Mouse (Mus musculus) CD4-positive, CD25-positive, alpha-beta regulatory T cell, adult 2 months (primary cell): Measurements from ENCODE around the gene Lgals9.
A peak's percentile ranks its signal among the peaks of the same experiment; 100 is the strongest.
"Not testable (repeated sequence)": the region's sequence is repeated elsewhere in the genome, so short reads cannot be mapped to it uniquely, and the experiment has no call there.

Experiments used
- DNase-seq: peaks from one replicate; pipeline ENCODE4 v3.0.0-alpha.2; 2012; ENCODE audit warnings: low read depth, low spot score

Lgals9 gene

GRCm38 (mm10) chr11:79008007-79008775 lies 23.4 kb upstream of the Lgals9 start:
- DNase-seq = no peak

GRCm38 (mm10) chr11:79007356-79007755 lies 22.6 kb upstream of the Lgals9 start:
- not testable (repeated sequence) for DNase-seq

DNA sequence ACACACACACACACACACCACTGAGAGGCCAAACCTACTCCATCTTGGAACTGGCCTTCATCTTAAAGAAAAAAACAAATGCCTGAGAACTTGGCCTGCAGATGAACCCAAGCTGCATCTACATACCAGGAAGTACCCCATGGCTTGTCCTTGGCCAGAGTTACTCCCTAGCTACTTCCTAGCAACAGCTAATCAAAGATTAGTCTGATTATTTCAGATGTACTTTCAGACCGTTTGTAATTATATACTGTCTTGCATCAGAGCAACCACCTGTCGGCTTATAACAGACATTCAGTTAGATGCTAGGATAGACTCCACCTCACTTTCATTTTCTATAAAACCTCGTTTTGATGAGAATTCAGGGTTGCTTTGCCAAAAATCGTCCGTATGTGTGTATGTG lies 21.7 kb upstream of the Lgals9 start:
- DNase-seq = peak; percentile 35

DNA sequence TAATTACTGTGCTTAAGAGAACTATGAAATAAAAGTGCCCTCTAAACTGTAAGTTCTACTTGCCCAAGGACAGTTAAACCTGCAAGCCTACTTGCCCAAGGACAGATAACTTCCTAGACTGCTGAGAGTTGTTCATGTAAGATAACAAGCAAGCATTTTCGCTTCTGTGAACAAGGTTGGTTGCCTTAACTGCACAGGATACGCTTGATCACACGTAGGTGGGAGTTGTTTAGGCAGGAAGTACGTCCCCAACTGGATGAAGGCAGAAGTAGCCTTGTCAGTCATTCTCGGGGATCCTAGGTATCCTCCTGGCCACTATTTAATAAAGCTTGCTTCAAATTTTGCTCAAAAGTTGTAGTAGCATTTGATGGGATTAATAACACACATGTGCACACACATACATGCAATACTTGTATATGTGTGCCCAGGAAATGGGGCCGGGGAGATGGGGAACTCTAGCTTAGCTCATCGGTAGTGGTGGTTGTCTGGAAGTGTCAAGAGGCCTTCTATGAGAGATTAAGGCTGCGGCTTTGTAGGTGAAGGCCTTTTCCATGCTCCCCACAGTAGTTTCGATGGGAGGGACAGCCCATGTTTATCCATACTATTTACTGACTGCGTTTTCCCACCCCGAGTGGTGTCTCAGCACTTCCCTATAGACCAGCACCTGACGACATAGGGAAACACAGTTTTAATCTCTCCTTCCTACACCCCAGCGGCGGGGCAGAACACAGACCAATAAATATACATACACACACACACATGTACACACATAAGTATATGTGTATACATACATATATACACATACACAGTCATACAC lies 21.0 kb upstream of the Lgals9 start:
- peak; percentile 60 for DNase-seq

GRCm38 (mm10) chr11:79003769-79004638 lies 19.3 kb upstream of the Lgals9 start:
- no peak for DNase-seq

GRCm38 (mm10) chr11:79003053-79003768 lies 18.5 kb upstream of the Lgals9 start:
- peak; percentile 55 for DNase-seq

DNA sequence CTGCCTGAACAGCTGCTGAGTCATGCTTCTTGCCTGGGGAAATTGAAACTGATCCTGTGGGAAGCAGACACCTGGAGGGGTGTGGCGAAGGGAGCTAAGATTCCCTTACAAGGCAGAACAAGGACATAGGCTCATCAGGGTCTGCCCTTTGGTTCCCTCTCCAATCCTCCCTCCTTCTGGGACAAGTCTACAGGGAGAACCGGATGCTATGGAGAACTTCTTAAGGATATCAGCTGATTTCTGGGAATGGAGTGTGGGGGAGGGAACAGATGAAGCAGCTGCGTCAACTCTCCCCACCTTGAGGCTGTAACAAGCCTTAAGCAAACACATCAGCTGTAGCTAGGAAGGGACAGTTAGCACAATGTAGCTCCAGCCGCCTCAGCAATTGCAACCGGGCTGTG lies 17.8 kb upstream of the Lgals9 start:
- DNase-seq = no peak

GRCm38 (mm10) chr11:79001871-79002270 lies 17.1 kb upstream of the Lgals9 start:
- DNase-seq = no peak

GRCm38 (mm10) chr11:78999118-78999517 lies 14.4 kb upstream of the Lgals9 start:
- no peak for DNase-seq

- not testable (repeated sequence) for DNase-seq
Observed at GRCm38 (mm10) chr11:78990875-78991543, 6.3 kb upstream of the Lgals9 start.

DNA sequence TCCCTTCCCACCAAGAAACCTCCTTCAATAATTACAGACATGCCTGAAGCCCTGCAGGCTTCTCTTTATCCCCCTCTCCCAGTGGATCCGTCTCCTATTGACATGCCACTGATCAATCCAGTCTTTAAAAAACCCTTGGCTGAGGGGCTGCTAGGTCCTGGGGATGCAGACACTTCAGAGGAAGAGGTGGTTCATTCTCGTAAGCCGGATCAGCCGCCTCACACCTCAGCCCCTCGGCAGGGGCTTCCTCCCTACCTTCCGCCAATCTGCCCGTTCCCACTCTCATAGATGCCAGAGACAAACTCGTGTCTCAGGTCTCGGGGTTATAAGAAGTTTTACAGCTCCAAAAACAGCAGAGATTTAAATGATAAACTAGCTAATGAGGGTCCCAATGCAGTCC lies 5.3 kb upstream of the Lgals9 start:
- DNase-seq = no peak

DNA sequence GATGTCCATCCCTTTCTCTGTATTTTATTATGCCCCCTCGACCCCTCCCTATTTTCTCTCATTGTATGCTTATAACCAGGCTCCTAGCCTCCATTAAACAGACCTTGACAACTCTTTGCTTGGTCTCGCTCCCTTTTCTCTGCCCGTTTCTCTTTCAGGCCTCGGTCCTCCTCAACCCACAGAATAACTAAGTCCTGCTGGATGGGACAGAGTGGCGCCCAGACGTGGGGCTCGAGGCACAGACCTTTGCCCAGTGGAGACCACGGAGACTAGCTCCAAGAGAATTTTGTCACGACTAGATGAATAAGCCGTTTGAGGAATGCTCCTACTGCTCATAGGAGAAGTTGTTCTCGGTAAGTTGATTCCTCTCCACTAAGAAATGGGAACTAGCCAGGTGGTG lies 4.5 kb upstream of the Lgals9 start:
- DNase-seq = not testable (repeated sequence)

- DNase-seq = no peak
Observed at GRCm38 (mm10) chr11:78986311-78987002, 1.7 kb upstream of the Lgals9 start.

DNA sequence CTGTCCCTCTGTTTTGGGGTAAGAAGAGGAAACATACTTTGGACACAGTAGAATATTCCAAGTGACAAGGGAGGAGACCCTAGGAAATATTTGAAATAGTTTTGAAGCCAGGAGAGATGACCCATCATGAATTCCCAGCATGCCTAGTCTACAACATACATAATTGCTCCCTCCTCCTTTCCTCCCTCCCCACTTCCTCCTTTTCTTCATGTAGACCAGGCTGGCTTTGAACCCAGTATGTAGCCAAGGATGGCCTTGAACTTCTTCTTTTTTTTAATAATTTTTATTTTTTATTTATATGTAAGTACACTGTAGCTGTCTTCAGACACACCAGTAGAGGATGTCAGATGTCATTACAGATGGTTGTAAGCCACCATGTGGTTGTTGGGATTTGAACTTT lies 759 bp upstream of the Lgals9 start:
- DNase-seq = no peak

DNA sequence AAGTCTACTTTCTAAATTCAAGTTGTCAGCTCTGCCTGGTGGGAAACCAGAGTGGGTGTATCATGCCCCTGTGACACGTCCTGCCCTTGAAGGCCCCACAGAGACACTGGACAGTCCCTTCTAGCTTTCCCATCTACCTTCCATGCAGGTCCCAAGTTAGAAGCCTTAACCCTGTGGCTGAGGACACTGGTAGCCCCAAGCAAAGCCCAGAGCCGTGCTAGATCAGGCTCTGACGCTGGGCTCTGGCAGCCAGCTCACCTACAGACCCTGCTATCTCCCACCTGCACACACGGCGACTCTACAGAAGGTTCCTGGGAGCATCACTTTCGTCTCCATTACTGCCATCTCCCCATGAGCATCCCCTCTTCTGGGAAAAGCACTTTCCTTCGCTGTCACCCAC lies 1.2 kb downstream of the Lgals9 start:
- no peak for DNase-seq

DNA sequence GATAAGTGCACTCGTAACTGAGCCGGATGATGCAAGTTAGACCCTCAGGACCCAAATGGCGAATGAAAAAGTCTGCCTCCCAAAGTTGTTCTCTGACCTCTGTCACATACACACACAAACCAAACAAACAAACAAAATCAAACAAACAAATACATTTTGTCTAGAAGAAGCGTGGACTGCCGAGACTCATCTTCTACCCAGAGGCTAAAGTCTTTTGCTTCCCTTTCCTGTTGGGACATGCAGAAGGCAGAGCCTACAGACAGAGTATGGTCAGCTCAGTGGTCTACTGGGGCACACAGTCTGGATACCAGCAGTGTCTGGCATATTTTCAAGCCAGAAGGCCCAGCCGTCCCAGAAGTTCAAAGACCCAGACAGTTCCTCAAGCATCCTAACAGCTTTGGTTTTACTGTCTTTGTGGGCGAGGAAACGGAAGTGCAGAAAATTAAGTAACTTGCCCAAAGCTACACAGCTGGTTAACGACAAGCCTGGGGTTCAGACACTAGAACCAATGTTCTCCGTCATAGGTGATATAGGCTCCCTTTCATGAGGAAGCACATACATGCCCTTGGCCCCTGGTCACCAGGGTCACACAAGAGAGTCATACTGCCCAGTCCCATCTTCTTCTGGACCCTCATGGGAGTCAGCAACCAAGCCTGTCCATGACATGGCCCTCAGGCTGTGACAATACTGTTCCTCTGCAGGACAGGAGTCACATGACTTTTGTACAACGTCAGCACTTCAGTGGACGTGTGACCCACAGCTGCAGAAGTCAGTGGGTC lies 2.0 kb downstream of the Lgals9 start:
- peak; percentile 56 for DNase-seq

GRCm38 (mm10) chr11:78982042-78982441 lies 2.7 kb downstream of the Lgals9 start:
- no peak for DNase-seq

DNA sequence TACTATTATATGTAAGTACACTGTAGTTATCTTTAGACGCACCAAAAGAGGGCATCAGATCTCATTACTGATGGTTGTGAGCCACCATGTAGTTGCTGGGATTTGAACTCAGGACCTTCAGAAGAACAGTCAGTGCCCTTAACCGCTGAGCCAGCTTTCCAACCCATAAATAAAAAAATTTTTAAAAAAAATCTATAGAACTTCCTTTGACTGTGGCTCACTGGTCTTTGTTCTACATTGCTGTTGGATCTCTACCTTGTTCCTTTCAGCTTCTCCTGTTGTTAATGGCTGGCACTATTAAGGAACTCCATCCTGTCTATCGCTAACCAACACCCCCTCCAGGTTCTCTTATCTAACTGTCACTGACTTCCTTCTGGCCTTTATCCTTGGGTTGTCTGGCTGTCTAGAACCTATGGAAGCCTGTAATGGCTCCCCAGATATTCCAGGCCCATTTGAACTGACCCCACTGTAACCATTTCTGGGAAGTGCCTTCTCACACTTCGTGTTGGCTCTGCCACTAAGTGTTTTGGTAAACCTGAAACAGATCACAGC lies 4.6 kb downstream of the Lgals9 start:
- no peak for DNase-seq
